Mouse (Mus musculus): ENCODE data around the gene Atxn2l. TPM values are rescaled to one million over a fixed set of nuclear protein-coding genes. Genes with fewer than 3 reads are reported as not detected.

Gene Atxn2l
- polyA plus RNA-seq, 1 experiment = 70.6 TPM

GRCm38 (mm10) chr7:126528166-126528577, 24.9 kb upstream of the Atxn2l start:
- TF ChIP-seq POLR2A (IDR thresholded peaks at IDR 0.05; ENCODE audit: low read depth, low read length) (no peak), CTCF (conservative IDR thresholded peaks at IDR 0.05; ENCODE audit: insufficient read depth, insufficient read length, low read depth, low read length) (peak; percentile 28; the same call in 1 of the 2 replicates)
- no peaks in the 10 kb centered on the region for H3K27me3 ChIP-seq (replicated peaks; ENCODE audit: control insufficient read depth, insufficient read depth, low read length)
- H3K4me1 ChIP-seq (ENCODE audit: control insufficient read depth, insufficient read depth, low read length) = no peaks in the 10 kb centered on the region
- peak; percentile 51 for DNase-seq
- no peak overlapping the region for H3K27ac ChIP-seq (ENCODE audit: insufficient read depth, low read depth, low read length)
- no peak overlapping the region for H3K4me3 ChIP-seq (ENCODE audit: insufficient read depth, low read depth, low read length)
- no peaks in the 10 kb centered on the region for H3K36me3 ChIP-seq (ENCODE audit: control insufficient read depth, insufficient read depth, low read length)
- 0% methylated on average over 1 of the region's 1 CpGs for WGBS

- no peak for DNase-seq
- H3K4me3 ChIP-seq (ENCODE audit: insufficient read depth, low read depth, low read length) = no peak overlapping the region
- 79% methylated on average over 3 of the region's 3 CpGs for WGBS
- H3K4me1 ChIP-seq (ENCODE audit: control insufficient read depth, insufficient read depth, low read length) = no peaks in the 10 kb centered on the region
- H3K27ac ChIP-seq (ENCODE audit: insufficient read depth, low read depth, low read length) = no peak overlapping the region
- H3K27me3 ChIP-seq (replicated peaks; ENCODE audit: control insufficient read depth, insufficient read depth, low read length) = no peaks in the 10 kb centered on the region; the same call in 1 of the 2 replicates
- TF ChIP-seq POLR2A (IDR thresholded peaks at IDR 0.05; ENCODE audit: low read depth, low read length) = no peak
- TF ChIP-seq CTCF (conservative IDR thresholded peaks at IDR 0.05; ENCODE audit: insufficient read depth, insufficient read length, low read depth, low read length) = no peak
- H3K36me3 ChIP-seq (ENCODE audit: control insufficient read depth, insufficient read depth, low read length) = no peaks in the 10 kb centered on the region
These were observed 20.1 kb upstream of the Atxn2l start for GRCm38 (mm10) chr7:126523316-126523715.

- TF ChIP-seq CTCF (conservative IDR thresholded peaks at IDR 0.05; ENCODE audit: insufficient read depth, insufficient read length, low read depth, low read length) (no peak), POLR2A (IDR thresholded peaks at IDR 0.05; ENCODE audit: low read depth, low read length) (no peak)
- DNase-seq = peak; percentile 15
- Histone ChIP-seq H3K4me3 (ENCODE audit: insufficient read depth, low read depth, low read length) (no peak overlapping the region), H3K27me3 (replicated peaks; ENCODE audit: control insufficient read depth, insufficient read depth, low read length) (no peaks in the 10 kb centered on the region; the same call in 1 of the 2 replicates), H3K27ac (ENCODE audit: insufficient read depth, low read depth, low read length) (no peak overlapping the region), H3K4me1 (ENCODE audit: control insufficient read depth, insufficient read depth, low read length) (no peaks in the 10 kb centered on the region), H3K36me3 (ENCODE audit: control insufficient read depth, insufficient read depth, low read length) (no peaks in the 10 kb centered on the region)
- WGBS = 31% methylated on average over 2 of the region's 2 CpGs
These were observed 16.3 kb upstream of the Atxn2l start for GRCm38 (mm10) chr7:126519513-126519912.

GRCm38 (mm10) chr7:126518261-126518941, 15.2 kb upstream of the Atxn2l start:
- Histone ChIP-seq H3K27me3 (replicated peaks; ENCODE audit: control insufficient read depth, insufficient read depth, low read length) (no peaks in the 10 kb centered on the region; the same call in 1 of the 2 replicates), H3K36me3 (ENCODE audit: control insufficient read depth, insufficient read depth, low read length) (no peaks in the 10 kb centered on the region), H3K4me3 (ENCODE audit: insufficient read depth, low read depth, low read length) (no peak overlapping the region), H3K27ac (ENCODE audit: insufficient read depth, low read depth, low read length) (no peak overlapping the region), H3K4me1 (ENCODE audit: control insufficient read depth, insufficient read depth, low read length) (no peaks in the 10 kb centered on the region)
- no peak for TF ChIP-seq CTCF (conservative IDR thresholded peaks at IDR 0.05; ENCODE audit: insufficient read depth, insufficient read length, low read depth, low read length)
- no peak for TF ChIP-seq POLR2A (IDR thresholded peaks at IDR 0.05; ENCODE audit: low read depth, low read length)
- 91% methylated on average over 5 of the region's 5 CpGs for WGBS
- DNase-seq = no peak

GRCm38 (mm10) chr7:126511287-126511686, 8.1 kb upstream of the Atxn2l start:
- Histone ChIP-seq H3K4me3 (ENCODE audit: insufficient read depth, low read depth, low read length) (no peak overlapping the region), H3K27me3 (replicated peaks; ENCODE audit: control insufficient read depth, insufficient read depth, low read length) (no peaks in the 10 kb centered on the region), H3K27ac (ENCODE audit: insufficient read depth, low read depth, low read length) (no peak overlapping the region), H3K4me1 (ENCODE audit: control insufficient read depth, insufficient read depth, low read length) (no peaks in the 10 kb centered on the region), H3K36me3 (ENCODE audit: control insufficient read depth, insufficient read depth, low read length) (no peaks in the 10 kb centered on the region)
- no peak for DNase-seq
- no peak for TF ChIP-seq CTCF (conservative IDR thresholded peaks at IDR 0.05; ENCODE audit: insufficient read depth, insufficient read length, low read depth, low read length)
- no peak for TF ChIP-seq POLR2A (IDR thresholded peaks at IDR 0.05; ENCODE audit: low read depth, low read length)
- WGBS = 70% methylated on average over 3 of the region's 3 CpGs

- Histone ChIP-seq H3K27me3 (replicated peaks; ENCODE audit: control insufficient read depth, insufficient read depth, low read length) (no peaks in the 10 kb centered on the region), H3K4me3 (ENCODE audit: insufficient read depth, low read depth, low read length) (no peak overlapping the region), H3K36me3 (ENCODE audit: control insufficient read depth, insufficient read depth, low read length) (no peaks in the 10 kb centered on the region), H3K27ac (ENCODE audit: insufficient read depth, low read depth, low read length) (no peak overlapping the region), H3K4me1 (ENCODE audit: control insufficient read depth, insufficient read depth, low read length) (peaks cover 2% of the 10 kb centered on the region; the same call in 1 of the 2 replicates)
- DNase-seq = no peak
- 82% methylated on average over 8 of the region's 8 CpGs for WGBS
- TF ChIP-seq CTCF (conservative IDR thresholded peaks at IDR 0.05; ENCODE audit: insufficient read depth, insufficient read length, low read depth, low read length) (no peak), POLR2A (IDR thresholded peaks at IDR 0.05; ENCODE audit: low read depth, low read length) (no peak)
These were observed 4.0 kb upstream of the Atxn2l start for GRCm38 (mm10) chr7:126507126-126507778.

- 68% methylated on average over 2 of the region's 2 CpGs for WGBS
- no peak for TF ChIP-seq POLR2A (IDR thresholded peaks at IDR 0.05; ENCODE audit: low read depth, low read length)
- TF ChIP-seq CTCF (conservative IDR thresholded peaks at IDR 0.05; ENCODE audit: insufficient read depth, insufficient read length, low read depth, low read length) = no peak
- Histone ChIP-seq H3K36me3 (ENCODE audit: control insufficient read depth, insufficient read depth, low read length) (peaks cover 6% of the 10 kb centered on the region; the same call in 1 of the 2 replicates), H3K27ac (ENCODE audit: insufficient read depth, low read depth, low read length) (no peak overlapping the region), H3K4me3 (ENCODE audit: insufficient read depth, low read depth, low read length) (no peak overlapping the region), H3K4me1 (ENCODE audit: control insufficient read depth, insufficient read depth, low read length) (peaks cover 4% of the 10 kb centered on the region; the same call in 1 of the 2 replicates), H3K27me3 (replicated peaks; ENCODE audit: control insufficient read depth, insufficient read depth, low read length) (no peaks in the 10 kb centered on the region)
- no peak for DNase-seq
These were observed 1.7 kb upstream of the Atxn2l start for GRCm38 (mm10) chr7:126504913-126505312.

Data from kidney, adult 2 months (tissue).